Mouse (Mus musculus): ENCODE results near the gene Kdm2a. TPM values are rescaled to one million over a fixed set of nuclear protein-coding genes. Genes with fewer than 3 reads are reported as not detected.
"Not testable (repeated sequence)": the region's sequence is repeated elsewhere in the genome, so short reads cannot be mapped to it uniquely, and the experiment has no call there.

Gene Kdm2a
- total RNA-seq, 2 experiments from 2014 or later, result 104 to 106 TPM

GRCm38 (mm10) chr19:4417713-4418112 is 19.6 kb upstream of the Kdm2a start:
- DNase-seq (ENCODE audit: low spot score in 2 of 2), result no peak

GRCm38 (mm10) chr19:4417183-4417582 is 19.1 kb upstream of the Kdm2a start:
- peak in 1 of 2 experiments; percentile 52 for DNase-seq (ENCODE audit: low spot score in 2 of 2)

GRCm38 (mm10) chr19:4414631-4415030 is 16.5 kb upstream of the Kdm2a start:
- no peak for DNase-seq (ENCODE audit: low spot score in 2 of 2)

GRCm38 (mm10) chr19:4409062-4409461 is 11.0 kb upstream of the Kdm2a start:
- no peak for DNase-seq (ENCODE audit: low spot score in 2 of 2)

GRCm38 (mm10) chr19:4404840-4405239 is 6.8 kb upstream of the Kdm2a start:
- DNase-seq (ENCODE audit: low spot score in 2 of 2), result no peak

GRCm38 (mm10) chr19:4398959-4399358 is 874 bp upstream of the Kdm2a start:
- no peak for DNase-seq (ENCODE audit: low spot score in 2 of 2)

GRCm38 (mm10) chr19:4398630-4398948 is 504 bp upstream of the Kdm2a start:
- DNase-seq (ENCODE audit: low spot score in 2 of 2), result no peak

GRCm38 (mm10) chr19:4396998-4397797 is 887 bp downstream of the Kdm2a start:
- peak; percentile 81 to 92 for DNase-seq (ENCODE audit: low spot score in 2 of 2)

GRCm38 (mm10) chr19:4396081-4396997 is 1.7 kb downstream of the Kdm2a start:
- peak in 1 of 2 experiments; percentile 20 for DNase-seq (ENCODE audit: low spot score in 2 of 2)

- DNase-seq (ENCODE audit: low spot score in 2 of 2), result no peak
Observed at GRCm38 (mm10) chr19:4387276-4387675, 10.8 kb downstream of the Kdm2a start.

GRCm38 (mm10) chr19:4385026-4385425 is 13.1 kb downstream of the Kdm2a start:
- DNase-seq (ENCODE audit: low spot score in 2 of 2), result no peak

- no peak for DNase-seq (ENCODE audit: low spot score in 2 of 2)
Observed at GRCm38 (mm10) chr19:4384322-4384721, 13.8 kb downstream of the Kdm2a start.

- no peak for DNase-seq (ENCODE audit: low spot score in 2 of 2)
Observed at GRCm38 (mm10) chr19:4383306-4383705, 14.8 kb downstream of the Kdm2a start.

GRCm38 (mm10) chr19:4382303-4382702 is 15.8 kb downstream of the Kdm2a start:
- not testable (repeated sequence) for DNase-seq (ENCODE audit: low spot score in 2 of 2)

GRCm38 (mm10) chr19:4370656-4371055 is 27.4 kb downstream of the Kdm2a start:
- no peak for DNase-seq (ENCODE audit: low spot score in 2 of 2)

GRCm38 (mm10) chr19:4370254-4370653 is 27.8 kb downstream of the Kdm2a start:
- DNase-seq (ENCODE audit: low spot score in 2 of 2), result no peak

GRCm38 (mm10) chr19:4349455-4349854 is 48.6 kb downstream of the Kdm2a start:
- DNase-seq (ENCODE audit: low spot score in 2 of 2), result no peak

- DNase-seq (ENCODE audit: low spot score in 2 of 2), result no peak
Observed at GRCm38 (mm10) chr19:4346479-4346878, 51.6 kb downstream of the Kdm2a start.

GRCm38 (mm10) chr19:4338162-4338561 is 59.9 kb downstream of the Kdm2a start:
- no peak for DNase-seq (ENCODE audit: low spot score in 2 of 2)

- DNase-seq (ENCODE audit: low spot score in 2 of 2), result peak; percentile 73 to 88
Observed at GRCm38 (mm10) chr19:4333791-4334190, 64.3 kb downstream of the Kdm2a start.

GRCm38 (mm10) chr19:4333100-4333775 is 64.8 kb downstream of the Kdm2a start:
- DNase-seq (ENCODE audit: low spot score in 2 of 2), result no peak

GRCm38 (mm10) chr19:4332653-4333052 is 65.4 kb downstream of the Kdm2a start:
- DNase-seq (ENCODE audit: low spot score in 2 of 2), result peak in 1 of 2 experiments; percentile 45
